Mouse (Mus musculus) ES-E14 (cell line): Measurements from ENCODE around the gene Msl1. TPM values are rescaled to one million over a fixed set of nuclear protein-coding genes. Genes with fewer than 3 reads are reported as not detected.
A peak's percentile ranks its signal among the peaks of the same experiment; 100 is the strongest.

ENCODE experiments used
- DNase-seq: peaks from one replicate; pipeline ENCODE4 v3.0.0-alpha.2; 2013; ENCODE audit warnings: low read depth, low spot score
- H3K27ac ChIP-seq: 2 replicates; pipeline ENCODE4 v1.5.1; 2012; ENCODE audit warnings: low read depth, mild to moderate bottlenecking, low read length, moderate library complexity, mixed read lengths; ENCODE audit not compliant: poor library complexity, insufficient read depth, severe bottlenecking
- H3K36me3 ChIP-seq: 2 replicates; pipeline ENCODE4 v1.6.1; 2012; ENCODE audit warnings: mild to moderate bottlenecking, low read length, moderate library complexity, mixed read lengths; ENCODE audit not compliant: control insufficient read depth, poor library complexity, insufficient read depth, severe bottlenecking
- H3K4me1 ChIP-seq, 2 experiments: fragments of 150-350 bp in 1 of 2; sonication (generic) in 1 of 2; 2 replicates each; pipeline ENCODE4 v1.6.1; 2012; ENCODE audit warnings: low read length in 2 of 2, mild to moderate bottlenecking in 1 of 2, mixed read lengths in 1 of 2; ENCODE audit not compliant: control insufficient read depth in 2 of 2, insufficient read depth in 2 of 2, poor library complexity in 1 of 2
- H3K4me3 ChIP-seq, 2 experiments: fragments of 150-350 bp in 1 of 2; sonication (generic) in 1 of 2; 2 replicates each; pipeline ENCODE4 v1.5.1; 2012; ENCODE audit warnings: low read length in 2 of 2, low read depth in 1 of 2, mild to moderate bottlenecking in 1 of 2, mixed read lengths in 1 of 2; ENCODE audit not compliant: insufficient read depth in 1 of 2, poor library complexity in 1 of 2, severe bottlenecking in 1 of 2
- H3K9ac ChIP-seq: 2 replicates; pipeline ENCODE4 v1.6.1; 2012; ENCODE audit warnings: low read depth, mild to moderate bottlenecking, low read length, mixed read lengths; ENCODE audit not compliant: poor library complexity, insufficient read depth, severe bottlenecking
- H3K9me3 ChIP-seq: fragments of 150-350 bp; sonication (generic); 2 replicates; pipeline ENCODE4 v1.6.1; 2012; ENCODE audit warnings: low read depth, mild to moderate bottlenecking, low read length; ENCODE audit not compliant: control insufficient read depth, insufficient read depth
- CHD2 ChIP-seq: IDR thresholded peaks from 2 replicates; pipeline ENCODE4 v1.6.1; 2014; ENCODE audit warnings: mild to moderate bottlenecking, low read depth, low read length, inconsistent platforms
- HCFC1 ChIP-seq: IDR thresholded peaks from 2 replicates; pipeline ENCODE4 v1.6.1; 2012; ENCODE audit warnings: low read length, inconsistent platforms, borderline replicate concordance; ENCODE audit not compliant: insufficient read depth
- MAFK ChIP-seq: IDR thresholded peaks from 2 replicates; pipeline ENCODE4 v1.6.1; 2014; ENCODE audit warnings: mild to moderate bottlenecking, low read depth, low read length, inconsistent platforms; ENCODE audit not compliant: insufficient read depth
- ZC3H11A ChIP-seq: IDR thresholded peaks from 2 replicates; pipeline ENCODE4 v1.6.1; 2012; ENCODE audit warnings: low read depth, mild to moderate bottlenecking, inconsistent platforms, low read length, borderline replicate concordance
- ZNF384 ChIP-seq: IDR thresholded peaks from 2 replicates; pipeline ENCODE4 v1.6.1; 2012; ENCODE audit warnings: low read depth, low read length, inconsistent platforms
- in situ Hi-C, 2 experiments: fragments of 600-800 bp; cut with MboI; formaldehyde crosslinking; loops; one replicate each; pipeline ENCODE4 v1.15.1; 2025; ENCODE audit warnings: low sequenced_read_pairs in 2 of 2, inconsistent platforms in 1 of 2; ENCODE audit not compliant: unreplicated experiment in 2 of 2
- total RNA-seq: library from RNA; depleted of rRNA; stranded (reverse); fragments of 300-350 nt; gene quantifications from 2 replicates; pipeline ENCODE4 v1.2.3, GENCODE M21; 2012

Msl1 gene
- total RNA-seq, 1 experiment: 27.1 TPM

DNA sequence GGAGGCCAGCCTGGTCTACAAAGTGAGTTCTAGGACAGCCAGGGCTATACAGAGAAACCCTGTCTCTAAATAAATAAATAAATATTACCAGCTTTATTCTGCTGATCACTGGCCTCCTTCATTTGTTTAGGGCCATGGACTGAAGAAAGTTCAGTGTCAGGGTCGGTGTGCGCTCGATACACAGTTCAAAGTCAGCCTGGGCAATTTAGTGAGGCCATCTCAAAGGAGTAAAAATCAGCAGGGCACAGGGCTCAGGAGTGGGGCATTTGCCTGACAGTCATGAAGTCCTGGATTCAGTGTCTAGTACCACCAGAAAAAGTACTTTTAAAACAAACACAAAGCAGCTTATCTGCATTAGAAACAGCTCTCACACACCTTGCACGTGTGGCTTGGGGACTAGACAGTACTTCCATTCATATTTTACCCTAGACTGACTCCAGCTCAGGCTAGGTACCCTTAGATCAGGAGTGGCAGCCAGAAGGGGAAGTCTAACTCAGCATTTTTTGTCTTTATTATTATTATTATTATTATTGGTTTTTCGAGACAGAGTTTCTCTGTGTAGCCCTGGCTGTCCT lies 4.6 kb upstream of the Msl1 start:
- no peaks in the 10 kb centered on the region for H3K36me3 ChIP-seq
- no peak for DNase-seq
- peaks cover 5 to 9% of the 10 kb centered on the region in 2 experiments for H3K4me1 ChIP-seq
- TF ChIP-seq ZC3H11A (no peak), CHD2 (no peak), ZNF384 (no peak), MAFK (no peak), HCFC1 (no peak)
- H3K27ac ChIP-seq: no peak overlapping the region
- in situ Hi-C loops: no loop called here
- H3K9ac ChIP-seq: no peak overlapping the region
- no peak overlapping the region for H3K4me3 ChIP-seq
- no peaks in the 10 kb centered on the region for H3K9me3 ChIP-seq

- H3K36me3 ChIP-seq: no peaks in the 10 kb centered on the region
- no peak for DNase-seq
- no peak overlapping the region for H3K9ac ChIP-seq
- TF ChIP-seq ZC3H11A (no peak), MAFK (no peak), CHD2 (no peak), HCFC1 (no peak)
- in situ Hi-C loops: no loop called here
- H3K4me3 ChIP-seq: no peak overlapping the region
- H3K27ac ChIP-seq: no peak overlapping the region
- H3K4me1 ChIP-seq: peaks cover 2 to 6% of the 10 kb centered on the region in 2 experiments; a peak in 3 of 4 replicates
- no peaks in the 10 kb centered on the region for H3K9me3 ChIP-seq
These were observed 3.9 kb upstream of the Msl1 start for GRCm38 (mm10) chr11:98791448-98791847.

DNA sequence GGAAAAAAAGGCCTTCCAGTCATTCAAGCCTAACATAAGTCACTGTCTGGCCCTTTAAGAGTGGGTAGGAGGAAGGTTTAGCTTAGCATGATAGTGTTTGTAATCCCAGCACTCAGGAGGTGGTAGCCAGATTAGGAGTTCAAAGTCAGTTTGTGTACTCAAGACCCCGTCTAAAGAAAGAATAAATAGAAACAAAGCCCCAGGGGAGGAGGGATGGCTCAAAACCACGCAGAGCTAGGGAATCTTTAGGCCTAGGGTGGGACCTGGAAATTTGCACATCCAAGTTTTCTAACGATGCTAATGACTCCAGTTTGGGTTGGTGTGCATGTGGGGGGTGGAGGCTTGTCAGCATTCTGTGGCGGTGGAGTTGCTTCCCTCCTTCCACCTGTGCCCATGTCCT lies 3.2 kb upstream of the Msl1 start:
- H3K4me3 ChIP-seq: no peak overlapping the region
- H3K9me3 ChIP-seq: no peaks in the 10 kb centered on the region
- in situ Hi-C loops: no loop called here
- TF ChIP-seq CHD2 (no peak), ZNF384 (no peak), HCFC1 (no peak), MAFK (no peak), ZC3H11A (no peak)
- no peak overlapping the region for H3K9ac ChIP-seq
- no peak for DNase-seq
- peaks cover 2 to 4% of the 10 kb centered on the region in 2 experiments; a peak in 2 of 4 replicates for H3K4me1 ChIP-seq
- no peaks in the 10 kb centered on the region for H3K36me3 ChIP-seq
- H3K27ac ChIP-seq: no peak overlapping the region

- Histone ChIP-seq H3K9ac (peak overlapping the region; percentile 93), H3K36me3 (no peaks in the 10 kb centered on the region; the same call in 1 of the 2 replicates), H3K4me1 (peaks cover 2 to 9% of the 10 kb centered on the region in 2 experiments; a peak in 2 of 4 replicates), H3K27ac (peak overlapping the region; percentile 93), H3K4me3 (peak overlapping the region; percentile 81 to 85), H3K9me3 (no peaks in the 10 kb centered on the region)
- in situ Hi-C loops: no loop called here
- no peak for DNase-seq
- TF ChIP-seq ZNF384 (no peak), HCFC1 (no peak; the same call in 1 of the 2 replicates), ZC3H11A (no peak), MAFK (no peak), CHD2 (no peak)
These were observed 774 bp upstream of the Msl1 start for GRCm38 (mm10) chr11:98794469-98795014.
